Mouse (Mus musculus): ENCODE data around the gene Fiz1. TPM values are rescaled to one million over a fixed set of nuclear protein-coding genes. Genes with fewer than 3 reads are reported as not detected.

The Fiz1 gene
- polyA plus RNA-seq, 1 experiment from 2014 or later = 23.4 TPM

DNA sequence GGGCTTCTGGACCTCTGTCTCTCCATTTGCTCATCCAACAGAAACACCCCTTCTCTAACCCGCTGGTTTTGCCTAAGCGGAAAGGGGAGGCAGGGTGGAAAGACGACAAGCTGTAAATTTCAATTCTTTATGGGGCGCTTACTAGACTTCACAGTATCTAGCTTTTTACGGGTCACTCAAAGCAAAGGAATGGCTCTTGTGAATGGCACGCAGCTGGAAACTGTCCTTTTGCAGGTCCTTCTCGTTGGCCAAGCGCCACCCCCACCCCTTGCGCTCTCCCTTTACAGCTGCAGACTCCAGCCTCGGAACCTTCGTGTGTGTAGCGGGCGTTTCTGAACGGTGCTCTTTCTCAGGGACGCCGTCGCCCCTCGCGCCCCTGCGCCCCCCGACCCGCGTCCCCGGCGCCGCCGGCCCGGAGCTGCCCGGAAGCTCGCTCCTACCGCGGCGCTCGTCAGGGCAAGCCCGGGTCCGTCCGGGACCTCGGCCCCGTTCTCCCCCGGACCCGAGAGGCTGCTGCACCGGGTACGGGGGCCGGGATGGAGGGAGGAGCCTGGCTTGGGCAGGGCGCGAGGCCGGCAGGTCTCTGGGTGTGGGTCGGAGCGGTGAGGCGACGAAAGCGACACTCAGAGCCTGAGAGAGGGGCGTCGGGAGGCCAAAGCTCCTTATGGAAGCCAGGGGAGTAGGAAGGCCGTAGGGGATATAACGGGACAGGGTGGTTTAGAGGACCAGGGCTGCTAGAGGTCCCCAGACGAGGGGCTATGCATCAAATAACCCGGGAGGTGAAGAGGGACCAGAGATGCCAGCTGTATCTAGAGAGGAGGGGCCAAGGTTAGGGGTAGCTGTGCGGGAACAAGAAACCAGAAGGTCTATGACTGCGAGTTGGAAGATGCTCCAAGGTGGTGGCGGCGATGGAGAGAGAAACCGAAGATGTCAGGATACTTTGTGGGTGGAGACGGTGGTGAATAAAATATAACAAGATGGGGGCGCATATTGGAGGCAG lies 37.0 kb upstream of the Fiz1 start, which contains the start of gene Zfp580:
Zfp580 (plus strand) TSS at position 346 of the 1,000 bp plus-strand sequence.
- Histone ChIP-seq H3K4me1 (ENCODE audit: control insufficient read depth in 2 of 2, insufficient read depth in 2 of 2, low read length in 2 of 2) (peaks cover 9 to 32% of the 10 kb centered on the region in 2 experiments), H3K9ac (ENCODE audit: low read length) (peak within 1 kb of the TSS; percentile 86), H3K27me3 (ENCODE audit: control insufficient read depth, insufficient read depth, low read length) (peaks cover 48% of the 10 kb centered on the region), H3K4me2 (ENCODE audit: low read length) (peak within 1 kb of the TSS; percentile 94), H3K27ac (replicated peaks in 1 of 2; ENCODE audit: control insufficient read depth in 1 of 2, insufficient read depth in 1 of 2, low read depth in 2 of 2, low read length in 2 of 2) (peak within 1 kb of the TSS in 1 of 2 experiments; percentile 55; a peak in 2 of 4 replicates), H3K9me3 (ENCODE audit: control insufficient read depth, low read length) (no peaks in the 10 kb centered on the region), H3K36me3 (ENCODE audit: control insufficient read depth, insufficient read depth, low read length) (no peaks in the 10 kb centered on the region), H3K4me3 (ENCODE audit: control insufficient read depth in 1 of 2, insufficient read depth in 1 of 2, low read depth in 1 of 2, low read length in 2 of 2) (peak within 1 kb of the TSS; percentile 67 to 77)
- 2% methylated on average over 65 of the region's 65 CpGs for WGBS
- peak; percentile 78 for ATAC-seq (ENCODE audit: insufficient number of reproducible peaks, insufficient read depth, low FRiP score, low read depth)

DNA sequence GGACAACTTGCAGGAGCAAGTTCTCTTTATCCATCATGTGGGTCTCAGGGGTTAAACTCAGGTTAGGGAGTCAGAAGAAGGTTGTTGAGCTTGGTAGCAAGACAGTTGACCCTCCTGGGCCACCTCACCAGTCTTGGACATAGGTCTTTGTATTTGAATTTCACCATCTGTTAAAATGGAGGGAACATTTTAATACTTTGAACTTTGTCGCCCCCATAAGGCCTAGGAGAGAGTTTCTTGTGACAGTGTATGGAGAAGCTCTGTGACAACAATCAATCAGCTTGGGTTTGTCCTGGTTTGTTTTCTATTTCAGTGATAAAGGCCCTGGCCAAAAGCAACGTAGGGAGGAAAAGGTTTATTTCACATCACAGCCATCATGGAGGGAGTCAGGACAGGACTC lies 32.8 kb upstream of the Fiz1 start:
- no peak for ATAC-seq (ENCODE audit: insufficient number of reproducible peaks, insufficient read depth, low FRiP score, low read depth)
- H3K9me3 ChIP-seq (ENCODE audit: control insufficient read depth, low read length) = no peaks in the 10 kb centered on the region
- no peak overlapping the region for H3K9ac ChIP-seq (ENCODE audit: low read length)
- H3K36me3 ChIP-seq (ENCODE audit: control insufficient read depth, insufficient read depth, low read length) = no peaks in the 10 kb centered on the region
- H3K4me2 ChIP-seq (ENCODE audit: low read length) = no peak overlapping the region
- no peak overlapping the region for H3K27ac ChIP-seq (replicated peaks in 1 of 2; ENCODE audit: control insufficient read depth in 1 of 2, insufficient read depth in 1 of 2, low read depth in 2 of 2, low read length in 2 of 2)
- H3K27me3 ChIP-seq (ENCODE audit: control insufficient read depth, insufficient read depth, low read length) = peaks cover 6% of the 10 kb centered on the region
- 15% methylated on average over 2 of the region's 2 CpGs for WGBS
- H3K4me1 ChIP-seq (ENCODE audit: control insufficient read depth in 2 of 2, insufficient read depth in 2 of 2, low read length in 2 of 2) = peaks cover 4 to 13% of the 10 kb centered on the region in 2 experiments
- H3K4me3 ChIP-seq (ENCODE audit: control insufficient read depth in 1 of 2, insufficient read depth in 1 of 2, low read depth in 1 of 2, low read length in 2 of 2) = no peak overlapping the region

DNA sequence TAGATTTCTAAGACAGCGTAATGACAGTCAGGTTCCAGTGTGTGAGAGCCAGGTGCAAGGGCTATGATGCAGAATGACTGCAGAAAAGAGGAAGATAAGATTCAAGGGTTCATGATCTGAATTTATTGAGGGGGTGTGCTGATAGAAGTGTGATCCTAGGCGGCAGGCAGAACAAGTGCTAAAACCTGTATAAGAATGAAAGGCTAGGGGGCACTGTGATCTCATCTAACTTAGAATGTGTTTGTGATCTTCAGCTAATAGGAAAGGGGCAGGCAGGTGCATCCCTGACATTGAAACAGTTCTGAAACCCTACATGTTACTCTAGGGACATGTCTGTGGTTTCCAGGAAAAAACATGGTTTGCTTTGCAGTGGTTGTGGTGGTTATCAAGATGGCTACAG lies 31.6 kb upstream of the Fiz1 start:
- no peaks in the 10 kb centered on the region for H3K9me3 ChIP-seq (ENCODE audit: control insufficient read depth, low read length)
- peaks cover 3 to 7% of the 10 kb centered on the region in 2 experiments; a peak in 3 of 4 replicates for H3K4me1 ChIP-seq (ENCODE audit: control insufficient read depth in 2 of 2, insufficient read depth in 2 of 2, low read length in 2 of 2)
- H3K27ac ChIP-seq (replicated peaks in 1 of 2; ENCODE audit: control insufficient read depth in 1 of 2, insufficient read depth in 1 of 2, low read depth in 2 of 2, low read length in 2 of 2) = no peak overlapping the region
- 64% methylated on average over 2 of the region's 2 CpGs for WGBS
- no peak overlapping the region for H3K4me2 ChIP-seq (ENCODE audit: low read length)
- no peak for ATAC-seq (ENCODE audit: insufficient number of reproducible peaks, insufficient read depth, low FRiP score, low read depth)
- H3K4me3 ChIP-seq (ENCODE audit: control insufficient read depth in 1 of 2, insufficient read depth in 1 of 2, low read depth in 1 of 2, low read length in 2 of 2) = no peak overlapping the region
- H3K9ac ChIP-seq (ENCODE audit: low read length) = no peak overlapping the region
- H3K27me3 ChIP-seq (ENCODE audit: control insufficient read depth, insufficient read depth, low read length) = no peaks in the 10 kb centered on the region
- peaks cover 4% of the 10 kb centered on the region; the same call in 1 of the 2 replicates for H3K36me3 ChIP-seq (ENCODE audit: control insufficient read depth, insufficient read depth, low read length)

DNA sequence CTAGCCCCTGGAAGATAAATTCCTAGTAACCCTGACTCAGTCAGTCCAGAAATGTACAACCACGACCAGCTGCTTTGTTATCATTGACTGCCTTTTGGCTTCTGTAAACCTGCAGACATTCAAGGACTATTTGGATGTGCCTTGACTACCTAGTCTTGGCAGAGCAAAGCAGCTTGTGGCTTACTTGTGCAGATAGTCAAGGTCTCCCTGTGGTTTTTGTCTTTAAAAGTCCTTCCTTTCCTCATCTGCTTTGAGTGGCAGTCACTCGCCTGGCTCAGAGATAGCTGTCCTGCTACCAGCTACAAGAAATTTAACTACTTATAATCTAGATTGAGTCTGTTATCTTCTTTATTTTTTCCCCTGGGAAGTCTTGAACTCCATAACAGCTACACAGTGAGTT lies 30.5 kb upstream of the Fiz1 start:
- Histone ChIP-seq H3K4me1 (ENCODE audit: control insufficient read depth in 2 of 2, insufficient read depth in 2 of 2, low read length in 2 of 2) (no peaks in the 10 kb centered on the region), H3K27me3 (ENCODE audit: control insufficient read depth, insufficient read depth, low read length) (no peaks in the 10 kb centered on the region), H3K27ac (replicated peaks in 1 of 2; ENCODE audit: control insufficient read depth in 1 of 2, insufficient read depth in 1 of 2, low read depth in 2 of 2, low read length in 2 of 2) (no peak overlapping the region), H3K9ac (ENCODE audit: low read length) (no peak overlapping the region), H3K36me3 (ENCODE audit: control insufficient read depth, insufficient read depth, low read length) (peaks cover 4% of the 10 kb centered on the region; the same call in 1 of the 2 replicates), H3K4me2 (ENCODE audit: low read length) (no peak overlapping the region), H3K9me3 (ENCODE audit: control insufficient read depth, low read length) (no peaks in the 10 kb centered on the region), H3K4me3 (ENCODE audit: control insufficient read depth in 1 of 2, insufficient read depth in 1 of 2, low read depth in 1 of 2, low read length in 2 of 2) (no peak overlapping the region)
- WGBS = 51% methylated on average over 2 of the region's 2 CpGs
- no peak for ATAC-seq (ENCODE audit: insufficient number of reproducible peaks, insufficient read depth, low FRiP score, low read depth)

DNA sequence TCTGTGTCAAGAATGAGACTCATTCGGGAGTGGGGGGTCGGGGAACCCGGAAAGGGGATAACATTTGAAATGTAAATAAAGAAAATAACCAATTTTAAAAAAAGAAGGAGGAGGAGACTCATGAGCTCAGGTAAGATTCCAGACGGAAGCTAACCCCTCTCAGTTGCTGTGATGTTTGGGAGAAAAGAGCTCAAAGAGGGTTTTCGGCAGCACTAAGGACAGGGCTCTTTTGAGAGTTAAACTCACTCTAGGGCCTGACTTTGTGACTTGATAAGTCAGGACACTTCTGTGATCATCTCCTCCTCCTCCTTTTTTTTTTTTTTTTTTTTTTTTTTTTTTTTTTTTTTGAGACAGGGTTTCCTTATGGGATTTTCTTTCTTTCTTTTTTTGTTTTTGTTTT lies 24.4 kb upstream of the Fiz1 start:
- Histone ChIP-seq H3K9me3 (ENCODE audit: control insufficient read depth, low read length) (no peaks in the 10 kb centered on the region), H3K27me3 (ENCODE audit: control insufficient read depth, insufficient read depth, low read length) (no peaks in the 10 kb centered on the region), H3K4me3 (ENCODE audit: control insufficient read depth in 1 of 2, insufficient read depth in 1 of 2, low read depth in 1 of 2, low read length in 2 of 2) (peak overlapping the region; percentile 66 to 75; a peak in 3 of 4 replicates), H3K4me1 (ENCODE audit: control insufficient read depth in 2 of 2, insufficient read depth in 2 of 2, low read length in 2 of 2) (peaks cover 2 to 11% of the 10 kb centered on the region in 2 experiments; a peak in 3 of 4 replicates), H3K36me3 (ENCODE audit: control insufficient read depth, insufficient read depth, low read length) (peaks cover 27% of the 10 kb centered on the region), H3K4me2 (ENCODE audit: low read length) (peak overlapping the region; percentile 65), H3K9ac (ENCODE audit: low read length) (peak overlapping the region; percentile 76), H3K27ac (replicated peaks in 1 of 2; ENCODE audit: control insufficient read depth in 1 of 2, insufficient read depth in 1 of 2, low read depth in 2 of 2, low read length in 2 of 2) (peak overlapping the region in 1 of 2 experiments; percentile 94; a peak in 1 of 4 replicates)
- ATAC-seq (ENCODE audit: insufficient number of reproducible peaks, insufficient read depth, low FRiP score, low read depth) = no peak
- 30% methylated on average over 5 of the region's 5 CpGs for WGBS

DNA sequence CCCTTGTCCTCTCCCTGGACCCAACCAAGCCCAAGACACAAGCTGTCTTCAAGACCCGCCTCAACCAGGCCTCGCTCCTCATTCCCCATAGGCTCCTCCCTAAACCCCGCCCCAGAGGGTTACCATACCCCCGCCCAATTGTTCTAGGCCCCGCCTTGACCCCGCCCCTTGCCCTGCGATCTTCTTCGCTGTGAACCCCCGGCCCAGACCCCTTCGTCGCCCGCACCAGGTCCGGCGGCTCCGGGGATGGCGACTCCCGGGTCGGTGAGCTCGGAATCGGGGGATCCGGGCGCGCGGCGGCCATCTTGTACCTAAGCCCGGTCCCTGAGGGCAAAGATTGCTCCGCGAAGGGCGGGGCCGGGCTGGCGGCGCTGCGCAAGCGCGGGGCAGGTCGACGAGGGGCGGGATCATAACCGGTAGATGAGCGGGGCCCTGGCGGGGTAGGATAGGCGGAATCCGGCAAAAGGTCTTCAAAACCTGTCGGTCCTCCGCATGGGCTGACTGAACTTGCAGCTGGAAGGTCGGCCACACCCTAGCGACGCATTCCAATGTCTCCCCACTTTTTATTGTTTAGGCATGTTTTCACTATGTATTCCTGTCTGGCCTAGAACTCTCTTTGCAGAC lies 23.7 kb upstream of the Fiz1 start, which contains the start of gene Zfp784:
Zfp784 (minus strand) TSS at position 338 of the 624 bp plus-strand sequence.
- H3K9ac ChIP-seq (ENCODE audit: low read length) = peak within 1 kb of the TSS; percentile 76
- H3K27ac ChIP-seq (replicated peaks in 1 of 2; ENCODE audit: control insufficient read depth in 1 of 2, insufficient read depth in 1 of 2, low read depth in 2 of 2, low read length in 2 of 2) = peak within 1 kb of the TSS; percentile 86 to 94
- H3K4me3 ChIP-seq (ENCODE audit: control insufficient read depth in 1 of 2, insufficient read depth in 1 of 2, low read depth in 1 of 2, low read length in 2 of 2) = peak within 1 kb of the TSS; percentile 66 to 75
- H3K27me3 ChIP-seq (ENCODE audit: control insufficient read depth, insufficient read depth, low read length) = no peaks in the 10 kb centered on the region
- H3K9me3 ChIP-seq (ENCODE audit: control insufficient read depth, low read length) = no peaks in the 10 kb centered on the region
- peaks cover 34% of the 10 kb centered on the region for H3K36me3 ChIP-seq (ENCODE audit: control insufficient read depth, insufficient read depth, low read length)
- peak within 1 kb of the TSS; percentile 65 for H3K4me2 ChIP-seq (ENCODE audit: low read length)
- H3K4me1 ChIP-seq (ENCODE audit: control insufficient read depth in 2 of 2, insufficient read depth in 2 of 2, low read length in 2 of 2) = peaks cover 2 to 11% of the 10 kb centered on the region in 2 experiments; a peak in 3 of 4 replicates
- WGBS = under 1% methylated on average over 48 of the region's 48 CpGs
- peak; percentile 92 for ATAC-seq (ENCODE audit: insufficient number of reproducible peaks, insufficient read depth, low FRiP score, low read depth)

DNA sequence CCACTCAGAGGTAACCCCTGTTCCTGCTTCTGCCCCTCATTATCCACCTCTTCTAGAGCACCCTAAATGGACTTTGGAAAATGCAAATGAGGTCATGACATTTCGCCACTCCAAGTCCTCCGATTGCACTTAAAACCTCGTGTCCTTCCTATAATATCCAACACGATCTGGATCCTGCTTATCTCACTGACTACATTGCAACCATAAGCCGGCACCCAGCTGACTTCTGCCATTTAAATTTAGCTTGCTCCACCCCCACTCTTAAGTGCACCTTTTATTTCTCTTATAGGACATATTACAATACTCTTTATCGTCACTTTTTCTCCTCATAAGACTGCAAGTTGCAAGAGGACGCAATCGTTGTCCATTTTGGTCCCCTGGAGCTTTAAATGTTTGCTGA lies 23.0 kb upstream of the Fiz1 start:
- Histone ChIP-seq H3K36me3 (ENCODE audit: control insufficient read depth, insufficient read depth, low read length) (peaks cover 41% of the 10 kb centered on the region), H3K4me2 (ENCODE audit: low read length) (peak overlapping the region; percentile 65), H3K9me3 (ENCODE audit: control insufficient read depth, low read length) (no peaks in the 10 kb centered on the region), H3K4me1 (ENCODE audit: control insufficient read depth in 2 of 2, insufficient read depth in 2 of 2, low read length in 2 of 2) (peaks cover 2 to 11% of the 10 kb centered on the region in 2 experiments; a peak in 3 of 4 replicates), H3K4me3 (ENCODE audit: control insufficient read depth in 1 of 2, insufficient read depth in 1 of 2, low read depth in 1 of 2, low read length in 2 of 2) (peak overlapping the region; percentile 66 to 75; a peak in 3 of 4 replicates), H3K27me3 (ENCODE audit: control insufficient read depth, insufficient read depth, low read length) (no peaks in the 10 kb centered on the region), H3K9ac (ENCODE audit: low read length) (peak overlapping the region; percentile 76; the same call in 1 of the 2 replicates), H3K27ac (replicated peaks in 1 of 2; ENCODE audit: control insufficient read depth in 1 of 2, insufficient read depth in 1 of 2, low read depth in 2 of 2, low read length in 2 of 2) (peak overlapping the region; percentile 72 to 94; a peak in 3 of 4 replicates)
- 71% methylated on average over 8 of the region's 8 CpGs for WGBS
- ATAC-seq (ENCODE audit: insufficient number of reproducible peaks, insufficient read depth, low FRiP score, low read depth) = no peak
